Mouse (Mus musculus) bone marrow, adult 2 months (tissue): ENCODE results near the gene Tyk2.

Source experiments
- CTCF ChIP-seq: fragments of 200-500 bp; IDR thresholded peaks from 2 replicates; pipeline ENCODE4 v1.5.1; 2011; ENCODE audit warnings: low read length, control low read depth; ENCODE audit not compliant: control insufficient read depth, insufficient read depth
- POLR2A ChIP-seq: fragments of 200-500 bp; IDR thresholded peaks from 2 replicates; pipeline ENCODE4 v1.6.1; 2011; ENCODE audit warnings: low read depth, mild to moderate bottlenecking, control low read depth, low read length, borderline replicate concordance; ENCODE audit not compliant: control insufficient read depth

- TF ChIP-seq CTCF (no peak), POLR2A (no peak)
Observed at GRCm38 (mm10) chr9:21163086-21164050, 32.3 kb upstream of the Tyk2 start.
